Mouse (Mus musculus) left cerebral cortex, adult 2 months (tissue): ENCODE data around the gene Dnase1l3. TPM values are rescaled to one million over a fixed set of nuclear protein-coding genes. Genes with fewer than 3 reads are reported as not detected.

ENCODE experiments used
- DNase-seq, 2 experiments: peaks; one replicate each; pipeline ENCODE4 v3.0.0; 2021 to 2022; ENCODE audit warnings: low spot score in 2 of 2, mixed read lengths in 1 of 2; ENCODE audit errors: extremely low spot score in 1 of 2
- H3K27ac ChIP-seq: fragments of 200-600 bp; 2 replicates; pipeline ENCODE4 v1.8.1; 2022
- H3K4me3 ChIP-seq: fragments of 200-600 bp; 2 replicates; pipeline ENCODE4 v1.8.1; 2022
- CTCF ChIP-seq: fragments of 200-600 bp; IDR thresholded peaks from 2 replicates; pipeline ENCODE4 v1.8.1; 2022; ENCODE audit warnings: antibody characterized with exemption, mild to moderate bottlenecking, moderate library complexity
- intact Hi-C: fragments of 180-260 bp; cut with DNase I; formaldehyde crosslinking; loops from one replicate; pipeline ENCODE4 v1.15.1; 2025
- total RNA-seq, 2 experiments: library from RNA; stranded (reverse); gene quantifications; 2 replicates each; pipeline ENCODE4 v1.2.3; 2021

Gene Dnase1l3
- total RNA-seq, 2 experiments from 2014 or later: 0.07 TPM; not detected in 1

GRCm38 (mm10) chr14:7943801-7944135 lies 50.6 kb downstream of the Dnase1l3 start:
- intact Hi-C loops: no loop called here
- Histone ChIP-seq H3K4me3 (no peak overlapping the region), H3K27ac (peak overlapping the region; percentile 21; the same call in 1 of the 2 replicates)
- no peak for DNase-seq
- no peak for TF ChIP-seq CTCF

- TF ChIP-seq CTCF: no peak
- no peak for DNase-seq
- intact Hi-C loops: no loop called here
Measured at GRCm38 (mm10) chr14:7943101-7943800, 51.1 kb downstream of the Dnase1l3 start.

GRCm38 (mm10) chr14:7941413-7941812 lies 53.0 kb downstream of the Dnase1l3 start:
- H3K27ac ChIP-seq: no peak overlapping the region
- no peak overlapping the region for H3K4me3 ChIP-seq
- TF ChIP-seq CTCF: no peak
- intact Hi-C loops: no loop called here
- DNase-seq: no peak

More at GRCm38 (mm10) chr14:7943101-7943800, 51.1 kb downstream of the Dnase1l3 start:
- peak overlapping the region; percentile 21; the same call in 1 of the 2 replicates for H3K27ac ChIP-seq
- no peak overlapping the region for H3K4me3 ChIP-seq

- Histone ChIP-seq H3K4me3 (no peak overlapping the region), H3K27ac (no peak overlapping the region)
- intact Hi-C loops: loop anchor here (1.0 kb wide), 1 partner anchor 11 kb away; no protein-coding TSS in a partner anchor
- no peak for TF ChIP-seq CTCF
- no peak for DNase-seq
Measured at GRCm38 (mm10) chr14:7938809-7939784, 55.3 kb downstream of the Dnase1l3 start.

GRCm38 (mm10) chr14:7937052-7937630 lies 57.2 kb downstream of the Dnase1l3 start:
- intact Hi-C loops: loop anchor here (2.0 kb wide), 1 partner anchor 120 kb away; the partner anchor contains the start of gene Flnb
- peak; percentile 59 for TF ChIP-seq CTCF
- DNase-seq: peak; percentile 25 to 36
- H3K4me3 ChIP-seq: no peak overlapping the region
- H3K27ac ChIP-seq: no peak overlapping the region

- intact Hi-C loops: no loop called here
- DNase-seq: no peak
- Histone ChIP-seq H3K4me3 (no peak overlapping the region), H3K27ac (no peak overlapping the region)
- TF ChIP-seq CTCF: no peak
Measured at GRCm38 (mm10) chr14:7934166-7934565, 60.2 kb downstream of the Dnase1l3 start.

GRCm38 (mm10) chr14:7932151-7932550 lies 62.2 kb downstream of the Dnase1l3 start:
- H3K27ac ChIP-seq: no peak overlapping the region
- intact Hi-C loops: no loop called here
- peak; percentile 8 for TF ChIP-seq CTCF
- H3K4me3 ChIP-seq: no peak overlapping the region
- no peak for DNase-seq

- intact Hi-C loops: no loop called here
- TF ChIP-seq CTCF: no peak
- no peak for DNase-seq
- no peak overlapping the region for H3K4me3 ChIP-seq
- H3K27ac ChIP-seq: no peak overlapping the region
Measured at GRCm38 (mm10) chr14:7929029-7929428, 65.3 kb downstream of the Dnase1l3 start.

- no peak overlapping the region for H3K4me3 ChIP-seq
- intact Hi-C loops: no loop called here
- TF ChIP-seq CTCF: no peak
- no peak for DNase-seq
- H3K27ac ChIP-seq: no peak overlapping the region
Measured at GRCm38 (mm10) chr14:7928362-7928761, 66.0 kb downstream of the Dnase1l3 start.

GRCm38 (mm10) chr14:7923635-7924034 lies 70.7 kb downstream of the Dnase1l3 start:
- no peak overlapping the region for H3K27ac ChIP-seq
- DNase-seq: no peak
- intact Hi-C loops: no loop called here
- TF ChIP-seq CTCF: no peak
- H3K4me3 ChIP-seq: no peak overlapping the region

GRCm38 (mm10) chr14:7921459-7921858 lies 72.9 kb downstream of the Dnase1l3 start:
- DNase-seq: no peak
- TF ChIP-seq CTCF: no peak
- Histone ChIP-seq H3K27ac (no peak overlapping the region), H3K4me3 (no peak overlapping the region)
- intact Hi-C loops: loop anchor here (2.0 kb wide), 1 partner anchor 15 kb away; no protein-coding TSS in a partner anchor
